Mouse (Mus musculus): Measurements from ENCODE around the gene Zic1.

DNA sequence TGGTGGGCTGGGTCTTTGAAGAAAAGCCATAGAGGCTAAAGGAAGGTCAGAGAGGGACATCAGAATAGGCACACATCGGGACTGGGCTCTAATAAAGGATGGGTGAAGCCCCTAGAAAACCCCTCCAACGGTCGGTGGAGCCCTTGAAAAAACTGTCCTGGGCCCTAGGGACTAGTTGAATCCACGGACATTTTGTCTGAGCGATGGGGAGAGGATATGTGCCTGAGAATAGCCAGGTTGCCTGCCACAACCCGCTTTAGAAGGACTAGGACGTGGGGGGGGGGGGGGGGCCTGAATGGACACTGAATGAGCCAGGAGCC lies 10.4 kb downstream of the Zic1 start:
- TF ChIP-seq CTCF (IDR thresholded peaks at IDR 0.05), result no peak
- TF ChIP-seq POLR2A (IDR thresholded peaks at IDR 0.05; ENCODE audit: insufficient read depth, low read depth, low read length), result no peak
- no peak for TF ChIP-seq EP300 (IDR thresholded peaks at IDR 0.05; ENCODE audit: insufficient read depth, low read depth, low read length)
